Mouse (Mus musculus) C2C12 (cell line): ENCODE results near the gene Ttll1.

Source experiments
- CTCF ChIP-seq: IDR thresholded peaks from one replicate; pipeline ENCODE4 v1.5.1; 2011; ENCODE audit not compliant: control insufficient read depth, insufficient read depth, insufficient read length
- MAX ChIP-seq: IDR thresholded peaks from one replicate; pipeline ENCODE4 v1.6.1; 2011; ENCODE audit warnings: mild to moderate bottlenecking, control low read depth
- MYOG ChIP-seq: IDR thresholded peaks from one replicate; pipeline ENCODE4 v1.6.1; 2011; ENCODE audit not compliant: control insufficient read depth, insufficient read length; ENCODE audit errors: extremely low read depth
- USF1 ChIP-seq: IDR thresholded peaks from one replicate; pipeline ENCODE4 v1.6.1; 2011; ENCODE audit warnings: low read depth, mild to moderate bottlenecking, control low read depth, moderate library complexity

GRCm38 (mm10) chr15:83452219-83452760 is 58.4 kb downstream of the Ttll1 start:
- no peak for TF ChIP-seq CTCF
- TF ChIP-seq MYOG = no peak
- no peak for TF ChIP-seq MAX
- TF ChIP-seq USF1 = no peak
